ENCODE assay signal across 8 mouse cellular contexts in genomic region chr7:141194830-141195229, GRCm38 (mm10). TPM values are rescaled to one million over a fixed set of nuclear protein-coding genes. Genes with fewer than 3 reads are reported as not detected.
DNase-seq lines count a peak whose midpoint lies in the region; ATAC-seq and TF ChIP-seq lines count a peak whose summit lies in the region.

No protein-coding gene starts in this region.

- peak overlapping the region; percentile 97 for H3K4me3 ChIP-seq in hindbrain, embryonic 14.5 days (replicated peaks; ENCODE audit: low read length)
- peak overlapping the region; percentile 82 for H3K4me3 ChIP-seq in left cerebral cortex, adult 2 months
- peak overlapping the region; percentile 78 for H3K4me3 ChIP-seq in macrophage (ENCODE audit: inconsistent target)

- peaks cover 28% of the 10 kb centered on the region for H3K36me3 ChIP-seq in hindbrain, embryonic 14.5 days (replicated peaks; ENCODE audit: control insufficient read depth, insufficient read depth)
- peaks cover 18% of the 10 kb centered on the region for H3K36me3 ChIP-seq in macrophage (ENCODE audit: inconsistent target)

- peak; percentile 95 for DNase-seq in R1 (ENCODE audit: low read depth, low spot score)
- peak; percentile 85 to 93 for DNase-seq in cerebellum, postnatal 14 days
- DNase-seq in frontal cortex, postnatal 25 days (ENCODE audit: low spot score in 2 of 2): peak; percentile 70 to 79
- DNase-seq in hindbrain, embryonic 14.5 days (ENCODE audit: low spot score): peak; percentile 89
- peak; percentile 80 to 85 for DNase-seq in left cerebral cortex, adult 2 months (ENCODE audit: extremely low spot score in 1 of 2, low spot score in 2 of 2)
- DNase-seq in right cerebral cortex, adult 18-20 months: peak; percentile 88
- peak; percentile 72 for DNase-seq in urinary bladder, adult 2 months (ENCODE audit: low spot score)

- peak overlapping the region; percentile 48 for H3K9ac ChIP-seq in hindbrain, embryonic 14.5 days

- ATAC-seq in hindbrain, embryonic 14.5 days (ENCODE audit: low FRiP score): peak; percentile 39

- H3K4me2 ChIP-seq in hindbrain, embryonic 14.5 days (replicated peaks): peak overlapping the region; percentile 97

- H3K4me1 ChIP-seq in hindbrain, embryonic 14.5 days (replicated peaks; ENCODE audit: control insufficient read depth, insufficient read depth, low read length): peaks cover 21% of the 10 kb centered on the region

- no peaks in the 10 kb centered on the region for H3K9me3 ChIP-seq in hindbrain, embryonic 14.5 days (ENCODE audit: control insufficient read depth, low read length)

- TF ChIP-seq CTCF in left cerebral cortex, adult 2 months (IDR thresholded peaks at IDR 0.05): no peak

- peaks cover 14% of the 10 kb centered on the region for H3K79me2 ChIP-seq in macrophage (ENCODE audit: inconsistent target)

- peak overlapping the region; percentile 80; the same call in 1 of the 2 replicates for H3K27ac ChIP-seq in hindbrain, embryonic 14.5 days
- H3K27ac ChIP-seq in left cerebral cortex, adult 2 months: peak overlapping the region; percentile 80
- H3K27ac ChIP-seq in macrophage: peak overlapping the region; percentile 45; the same call in 1 of the 2 replicates

- under 1% methylated on average over 28 of the region's 28 CpGs for WGBS in hindbrain, embryonic 14.5 days
- 5% methylated on average over 25 of the region's 28 CpGs for WGBS in macrophage (ENCODE audit: missing documents)

- H3K27me3 ChIP-seq in hindbrain, embryonic 14.5 days (ENCODE audit: control insufficient read depth, insufficient read depth, low read length): no peaks in the 10 kb centered on the region

- intact Hi-C loops in left cerebral cortex, adult 2 months (cut with DNase I): loop anchor here (2.0 kb wide), 1 partner anchor 26 kb away; no protein-coding TSS in a partner anchor

RNA-seq across cellular contexts. Expression of gene Lrrc56, which starts 0.9 kb away (rescaled TPM):
- 6.6 and 7.6 TPM in 2 replicates for polyA plus RNA-seq in hindbrain, embryonic 14.5 days (2014; fragmentation: Nextera tagmentation; extraction: Ambion mirVana)
- total RNA-seq in left cerebral cortex, adult 2 months (2021): 1 to 10 TPM; 3.9 to 5.0 TPM
- 10 to 100 TPM in 10 of 26 experiments, 1 to 10 TPM in 16; 1.0 to 16.7 (median 8.6) TPM for total RNA-seq in macrophage (2018; cell fraction: chromatin; rRNA removed)
- total RNA-seq in macrophage (2018; cell fraction: cytosol; rRNA removed): 1 to 10 TPM; 1.8 to 4.6 (median 2.9) TPM
- total RNA-seq in macrophage (2018; cell fraction: nucleus; rRNA removed): 10 to 100 TPM in 5 of 26 experiments, 1 to 10 TPM in 21; 1.3 to 13.9 (median 6.0) TPM
- polyA plus RNA-seq in macrophage (2018): 1.2 to 3.9 TPM (median 2.3 TPM) in 3 replicates
- polyA plus RNA-seq in urinary bladder, adult 2 months (2012; rRNA removed): 5.2 and 5.8 TPM in 2 replicates

RNA-seq across cellular contexts. Expression of gene Hras, which starts 1.0 kb away (rescaled TPM):
- polyA plus RNA-seq in hindbrain, embryonic 14.5 days (2014; fragmentation: Nextera tagmentation; extraction: Ambion mirVana): 168 and 187 TPM in 2 replicates
- total RNA-seq in left cerebral cortex, adult 2 months (2021): 100 to 1,000 TPM; 219 to 244 TPM
- 10 to 100 TPM in 13 of 26 experiments, 1 to 10 TPM in 12, not detected in 1; 1.5 to 31.4 (median 10.9) TPM for total RNA-seq in macrophage (2018; cell fraction: chromatin; rRNA removed)
- total RNA-seq in macrophage (2018; cell fraction: cytosol; rRNA removed): 10 to 100 TPM; 40.7 to 70.9 (median 56.1) TPM
- 10 to 100 TPM in 21 of 26 experiments, 1 to 10 TPM in 5; 6.3 to 34.2 (median 15.0) TPM for total RNA-seq in macrophage (2018; cell fraction: nucleus; rRNA removed)
- polyA plus RNA-seq in macrophage (2018): 31.1 to 73.7 TPM (median 35.0 TPM) in 3 replicates
- polyA plus RNA-seq in urinary bladder, adult 2 months (2012; rRNA removed): 114 and 129 TPM in 2 replicates

RNA-seq across cellular contexts. Expression of gene Lmntd2, which starts 19.1 kb away (rescaled TPM):
- polyA plus RNA-seq in hindbrain, embryonic 14.5 days (2014; fragmentation: Nextera tagmentation; extraction: Ambion mirVana): 0.20 and 0.66 TPM in 2 replicates
- total RNA-seq in left cerebral cortex, adult 2 months (2021): not detected
- under 1 TPM in 5 of 26 experiments, not detected in 21; 0.31 to 0.45 (median 0.41) TPM for total RNA-seq in macrophage (2018; cell fraction: chromatin; rRNA removed)
- total RNA-seq in macrophage (2018; cell fraction: cytosol; rRNA removed): not detected
- under 1 TPM in 5 of 26 experiments, not detected in 21; 0.22 to 0.33 (median 0.26) TPM for total RNA-seq in macrophage (2018; cell fraction: nucleus; rRNA removed)
- not detected in 3 replicates for polyA plus RNA-seq in macrophage (2018)
- polyA plus RNA-seq in urinary bladder, adult 2 months (2012; rRNA removed): 8.4 and 11.6 TPM in 2 replicates

RNA-seq across cellular contexts. Expression of gene Rassf7, which starts 20.8 kb away (rescaled TPM):
- polyA plus RNA-seq in hindbrain, embryonic 14.5 days (2014; fragmentation: Nextera tagmentation; extraction: Ambion mirVana): 20.2 and 23.5 TPM in 2 replicates
- 1 to 10 TPM in 1 of 2 experiments, under 1 TPM in 1; 0.94 to 1.3 TPM for total RNA-seq in left cerebral cortex, adult 2 months (2021)
- 1 to 10 TPM in 13 of 26 experiments, under 1 TPM in 1, not detected in 12; 0.41 to 5.6 (median 2.0) TPM for total RNA-seq in macrophage (2018; cell fraction: chromatin; rRNA removed)
- total RNA-seq in macrophage (2018; cell fraction: cytosol; rRNA removed): 1 to 10 TPM in 13 of 26 experiments, under 1 TPM in 13; 0.28 to 1.6 (median 1.0) TPM
- total RNA-seq in macrophage (2018; cell fraction: nucleus; rRNA removed): 1 to 10 TPM in 14 of 26 experiments, under 1 TPM in 4, not detected in 8; 0.30 to 2.6 (median 1.3) TPM
- 0.60 to 3.0 TPM (median 2.4 TPM) in 3 replicates for polyA plus RNA-seq in macrophage (2018)
- 97.6 and 157 TPM in 2 replicates for polyA plus RNA-seq in urinary bladder, adult 2 months (2012; rRNA removed)

RNA-seq across cellular contexts. Expression of gene Rnh1, which starts 22.2 kb away (rescaled TPM):
- 53.5 and 56.1 TPM in 2 replicates for polyA plus RNA-seq in hindbrain, embryonic 14.5 days (2014; fragmentation: Nextera tagmentation; extraction: Ambion mirVana)
- total RNA-seq in left cerebral cortex, adult 2 months (2021): 10 to 100 TPM; 36.5 to 37.3 TPM
- total RNA-seq in macrophage (2018; cell fraction: chromatin; rRNA removed): 100 to 1,000 TPM in 10 of 26 experiments, 10 to 100 TPM in 16; 45.4 to 179 (median 83.1) TPM
- 100 to 1,000 TPM; 170 to 399 (median 266) TPM for total RNA-seq in macrophage (2018; cell fraction: cytosol; rRNA removed)
- total RNA-seq in macrophage (2018; cell fraction: nucleus; rRNA removed): 100 to 1,000 TPM in 25 of 26 experiments, 10 to 100 TPM in 1; 88.9 to 212 (median 143) TPM
- 93.2 to 290 TPM (median 289 TPM) in 3 replicates for polyA plus RNA-seq in macrophage (2018)
- 126 and 135 TPM in 2 replicates for polyA plus RNA-seq in urinary bladder, adult 2 months (2012; rRNA removed)

Comparison
In these comparisons a context has a peak if more than half of its experiments do, and no peak if none do; other contexts are left out.
1. Peak in every context shown above with its lines: DNase-seq, ATAC-seq, H3K4me3 ChIP-seq and H3K27ac ChIP-seq.